33 mouse cellular contexts compared by ENCODE assay signal in genomic region chr3:139198412-139198811, GRCm38 (mm10). TPM values are rescaled to one million over a fixed set of nuclear protein-coding genes. Genes with fewer than 3 reads are reported as not detected.
"Had no signal": no experiment of that assay in that cellular context is flagged by ENCODE, and none has a peak within 500 bp of the region (broad histone marks: within the 10 kb centered on the region; RNA-seq: fewer than 3 reads in every experiment).

No protein-coding gene starts in this region.

- H3K9ac ChIP-seq: heart, embryonic 13.5 days; heart, embryonic 15.5 days; hindbrain, embryonic 14.5 days; intestine, embryonic 15.5 days; limb, embryonic 12.5 days; liver, embryonic 13.5 days; liver, embryonic 15.5 days had no signal

- DNase-seq: gastrocnemius, postnatal 14 days; gastrocnemius, postnatal 36 days; heart, adult 18-20 months; heart, postnatal 14 days; heart, postnatal 36 days; kidney, adult 18-20 months; kidney, adult 8-10 months; kidney, postnatal 10 days; kidney, postnatal 25 days; kidney, postnatal 4 days; liver; liver, embryonic 13.5 days had no signal

- H3K4me3 ChIP-seq: heart, embryonic 10.5 days; heart, embryonic 13.5 days; heart, embryonic 15.5 days; intestine, embryonic 15.5 days; layer of hippocampus, adult 2 months; left cerebral cortex, adult 2 months; limb, embryonic 10.5 days; limb, embryonic 12.5 days; liver, embryonic 13.5 days; liver, embryonic 15.5 days had no signal

- H3K27ac ChIP-seq: heart, embryonic 10.5 days; heart, embryonic 13.5 days; heart, embryonic 15.5 days; hindbrain, embryonic 14.5 days; intestine, embryonic 15.5 days; layer of hippocampus, adult 2 months; left cerebral cortex, adult 2 months; limb, embryonic 10.5 days; limb, embryonic 12.5 days; liver, embryonic 13.5 days; liver, embryonic 15.5 days had no signal

- H3K9me3 ChIP-seq: heart, embryonic 10.5 days; heart, embryonic 13.5 days; heart, embryonic 15.5 days; intestine, embryonic 15.5 days; limb, embryonic 10.5 days; limb, embryonic 12.5 days; liver, embryonic 13.5 days; liver, embryonic 15.5 days had no signal

- H3K4me2 ChIP-seq: heart, embryonic 13.5 days; heart, embryonic 15.5 days; hindbrain, embryonic 14.5 days; intestine, embryonic 15.5 days; limb, embryonic 12.5 days; liver, embryonic 11.5 days; liver, embryonic 13.5 days; liver, embryonic 15.5 days had no signal

- H3K36me3 ChIP-seq: heart, embryonic 10.5 days; heart, embryonic 13.5 days; heart, embryonic 15.5 days; intestine, embryonic 15.5 days; limb, embryonic 10.5 days; limb, embryonic 12.5 days; liver, embryonic 13.5 days; liver, embryonic 15.5 days had no signal

- H3K4me1 ChIP-seq: heart, embryonic 10.5 days; heart, embryonic 13.5 days; heart, embryonic 15.5 days; intestine, embryonic 15.5 days; limb, embryonic 10.5 days; limb, embryonic 12.5 days; liver, embryonic 13.5 days; liver, embryonic 15.5 days had no signal

RNA-seq across cellular contexts. Expression of gene Stpg2, which starts 7.1 kb away (rescaled TPM):
- total RNA-seq: gastrocnemius, adult 18-20 months; gastrocnemius, adult 8-10 months; gastrocnemius, postnatal 14 days; gastrocnemius, postnatal 36 days; heart, adult 18-20 months; heart, adult 8-10 months; heart, postnatal 14 days; heart, postnatal 36 days; hematopoietic stem cell, adult 5-6 weeks; layer of hippocampus, adult 2 months had no signal
- polyA plus RNA-seq: heart, embryonic 13.5 days; heart, postnatal 0 days; hindbrain, embryonic 14.5 days; hindbrain, embryonic 16.5 days; inflammation-experienced regulatory T-cells, adult 6 months; intestine, embryonic 15.5 days; intestine, postnatal 0 days; kidney, embryonic 16.5 days; limb, embryonic 14.5 days; liver, embryonic 11.5 days; liver, embryonic 13.5 days; liver, embryonic 15.5 days had no signal
